Mouse (Mus musculus): ENCODE results near the gene Tctn1.

GRCm38 (mm10) chr5:122291553-122292339 is 27.5 kb upstream of the Tctn1 start:
- TF ChIP-seq CTCF (IDR thresholded peaks at IDR 0.05; ENCODE audit: borderline replicate concordance, control insufficient read depth, extremely low read depth, insufficient read depth, low read length, poor library complexity) = no peak
- no peak for TF ChIP-seq POLR2A (IDR thresholded peaks at IDR 0.05; ENCODE audit: control insufficient read depth, extremely low read depth, insufficient read depth, low read length, poor library complexity)

Data from thymus, adult 2 months (tissue).